Mouse (Mus musculus): ENCODE data around the gene Fhod1. TPM values are rescaled to one million over a fixed set of nuclear protein-coding genes. Genes with fewer than 3 reads are reported as not detected.

Gene Fhod1
- polyA plus RNA-seq (2012; ENCODE audit: low replicate concordance) = 35.9 and 70.7 TPM in 2 replicates

GRCm38 (mm10) chr8:105347428-105348221 is at the start of gene Fhod1:
Gene Fhod1, minus strand, starts transcription at chr8:105347953.

GRCm38 (mm10) chr8:105373032-105373431 is 25.3 kb upstream of the Fhod1 start, which contains the start of gene Plekhg4:
Gene Plekhg4, plus strand, starts transcription at chr8:105373274.

GRCm38 (mm10) chr8:105348450-105349095 is 820 bp upstream of the Fhod1 start, which contains the start of gene Slc9a5:
Gene Slc9a5, plus strand, starts transcription at chr8:105348843.

DNA sequence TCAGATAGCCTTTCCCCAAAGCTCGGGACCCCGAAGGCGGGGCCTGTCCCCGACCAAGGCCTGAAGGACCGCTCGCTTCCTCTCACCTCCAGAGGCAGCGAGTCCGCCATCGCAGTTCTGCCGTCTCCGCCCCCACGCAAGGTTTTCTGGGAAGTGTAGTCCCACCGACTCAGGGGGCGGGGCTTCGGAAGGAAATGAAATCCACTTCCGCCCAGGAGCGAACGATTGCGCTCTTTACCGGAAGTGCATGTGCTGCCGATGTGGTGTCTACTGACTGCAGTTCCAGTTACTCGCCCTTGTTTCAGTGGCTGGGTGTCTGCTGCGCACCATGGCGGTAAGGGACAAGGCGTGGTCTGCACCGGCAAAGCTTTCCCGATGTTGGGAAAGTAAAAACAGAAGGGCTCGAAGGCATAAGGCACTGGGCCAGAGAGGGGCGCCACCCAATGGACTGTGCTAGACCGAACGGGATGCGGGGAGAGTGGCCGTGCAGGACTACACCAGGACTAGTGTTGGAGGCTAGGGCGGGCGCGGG is 21.5 kb downstream of the Fhod1 start, which contains the start of the genes Lrrc29 and Tmem208:
Lrrc29 (minus strand) TSS at position 138 of the 532 bp plus-strand sequence.
Tmem208 (plus strand) TSS at position 214 of the 532 bp plus-strand sequence.

DNA sequence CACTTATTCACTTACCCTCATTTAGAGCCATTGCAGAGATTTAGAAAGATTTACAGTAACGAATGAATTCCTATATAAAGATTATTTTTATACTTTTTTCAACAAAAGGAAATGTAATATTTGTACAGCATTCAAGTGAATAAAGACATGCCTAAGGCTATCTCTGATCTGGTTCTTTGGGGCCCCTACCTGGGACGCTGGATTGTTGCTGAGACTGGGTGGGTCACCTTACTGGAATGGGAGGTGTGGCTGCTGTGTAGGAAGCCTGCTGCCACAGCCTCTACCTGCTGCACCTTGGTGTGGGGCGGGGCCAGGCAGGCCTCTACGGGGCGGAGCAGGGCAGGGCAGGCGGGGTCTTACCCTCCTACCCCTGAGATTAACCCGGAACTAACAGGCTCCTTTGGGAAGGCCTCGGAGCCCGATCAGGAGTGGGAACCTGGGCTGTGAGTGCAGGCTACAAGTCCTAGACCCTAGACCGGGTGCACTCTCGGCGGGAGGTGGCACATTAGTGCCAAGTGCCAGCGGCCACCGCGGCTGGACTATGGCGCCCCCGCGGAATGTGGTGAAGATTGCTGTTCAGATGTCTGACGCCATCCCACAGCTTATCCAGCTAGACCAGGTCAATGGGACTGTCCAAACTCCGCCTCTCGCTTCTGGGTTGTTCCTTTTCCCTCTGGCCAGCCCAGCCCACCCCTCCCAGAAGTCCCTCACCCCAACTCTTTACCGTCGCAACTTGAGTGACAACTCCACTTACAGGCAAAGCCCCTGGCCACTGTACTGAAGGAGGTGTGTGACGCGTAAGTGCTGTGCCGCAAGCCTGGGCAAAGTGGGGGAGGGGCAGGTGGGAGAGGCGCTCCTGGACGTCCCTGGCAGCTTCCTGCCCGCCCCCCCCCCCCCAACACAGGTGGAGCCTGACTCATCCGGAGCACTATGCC is 42.3 kb downstream of the Fhod1 start, which contains the start of gene Elmo3:
Elmo3 (plus strand) TSS at position 391 of the 935 bp plus-strand sequence.

DNA sequence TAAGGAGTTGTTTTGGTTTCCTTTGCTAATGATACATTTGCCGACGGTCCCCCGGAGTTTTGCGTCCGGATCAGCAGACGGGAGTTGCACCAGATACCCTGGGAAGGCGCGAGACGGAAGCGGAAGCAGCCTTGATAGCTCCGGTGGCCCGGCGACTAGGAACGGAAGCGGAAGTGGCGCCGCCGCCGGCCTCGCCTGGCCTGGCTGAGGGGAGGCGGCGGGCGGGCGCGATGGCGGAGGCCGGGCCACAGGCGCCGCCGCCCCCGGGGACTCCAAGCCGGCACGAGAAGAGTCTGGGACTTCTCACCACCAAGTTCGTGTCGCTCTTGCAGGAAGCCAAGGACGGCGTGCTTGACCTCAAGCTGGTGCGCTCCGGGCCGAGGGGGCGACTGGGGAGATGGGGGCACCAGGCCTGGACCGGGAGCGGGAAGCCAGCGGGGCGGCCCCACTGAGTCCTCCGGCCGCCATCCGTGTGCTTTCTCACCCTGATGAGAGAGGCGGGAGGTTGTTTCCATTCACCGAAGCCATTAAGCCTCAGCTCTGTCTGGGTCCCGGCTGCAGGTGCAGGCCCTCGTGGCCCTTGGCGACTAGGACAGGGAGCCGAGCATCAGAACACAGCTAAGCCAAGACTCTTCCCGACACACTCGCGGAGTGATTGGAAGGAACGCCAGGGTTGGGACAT is 50.1 kb downstream of the Fhod1 start, which contains the start of gene E2f4:
E2f4 (plus strand) TSS at position 153 of the 682 bp plus-strand sequence.

DNA sequence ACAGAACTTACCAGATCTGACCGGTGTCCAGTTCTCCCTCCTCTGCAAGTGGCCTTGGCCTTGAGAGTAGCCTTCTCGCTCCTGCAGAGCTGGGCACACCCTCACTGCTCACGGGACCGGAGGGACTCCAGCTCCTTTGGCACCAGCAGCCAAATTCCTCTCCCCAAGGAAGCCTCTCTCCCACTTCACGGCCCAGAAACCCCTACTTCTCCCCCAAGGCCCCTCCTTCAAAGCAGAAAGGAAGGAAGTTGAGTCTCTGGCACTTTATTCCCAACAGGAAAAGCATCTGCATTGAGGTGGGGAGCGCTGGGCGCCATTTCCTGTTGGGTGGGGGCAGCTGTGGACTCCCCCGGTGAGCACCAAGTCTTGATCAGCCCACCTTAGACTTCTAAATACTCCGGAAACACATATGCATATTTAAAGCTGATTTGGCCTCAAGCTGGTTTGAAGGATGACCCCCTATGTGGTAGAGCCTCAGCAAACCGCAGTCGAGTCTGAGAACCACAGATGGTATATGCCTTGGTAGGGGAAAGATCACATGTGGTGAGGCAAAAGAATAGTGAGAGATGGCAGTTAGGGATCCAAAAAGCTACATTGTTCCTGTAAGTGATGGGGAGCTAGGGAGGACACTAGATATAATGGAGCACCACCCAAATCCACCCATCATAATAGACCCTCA is 51.7 kb downstream of the Fhod1 start, which contains the start of gene Exoc3l:
Exoc3l (minus strand) TSS at position 207 of the 679 bp plus-strand sequence.

DNA sequence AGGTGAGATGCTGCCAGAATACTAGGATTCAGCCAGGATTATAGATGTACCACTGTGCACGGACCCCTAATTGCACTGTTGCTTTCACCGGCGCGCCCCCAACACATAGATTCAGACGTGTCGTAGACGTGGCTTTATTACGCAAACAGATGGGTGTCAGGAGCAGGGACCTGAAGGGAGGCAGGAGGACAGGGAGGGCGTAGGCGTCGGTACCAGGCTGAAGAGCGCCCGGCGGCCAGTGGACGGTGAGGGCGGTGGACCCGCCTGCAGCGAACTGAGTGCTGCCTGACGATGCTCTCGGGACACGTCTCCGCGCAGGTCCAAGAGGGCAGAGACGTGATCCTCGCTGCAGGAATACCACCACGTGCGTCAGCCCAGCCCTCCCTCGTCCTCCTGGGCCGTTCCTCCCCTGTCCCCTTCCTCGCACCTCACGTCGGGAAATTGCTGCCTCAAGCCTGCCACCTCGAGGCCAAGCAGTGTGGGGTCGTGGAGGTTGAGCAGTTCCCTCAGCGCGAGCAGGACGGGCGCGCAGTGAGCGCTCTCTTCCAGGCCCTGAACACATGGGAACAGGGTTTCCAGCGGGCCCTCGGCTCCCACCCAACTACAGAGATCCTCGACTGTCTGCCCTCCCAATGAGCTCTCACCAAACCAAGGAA is 57.8 kb downstream of the Fhod1 start, which contains the start of gene 4931428F04Rik:
4931428F04Rik (minus strand) TSS at position 60 of the 656 bp plus-strand sequence.

Other genes with a start within 250 kb of the Fhod1 start
- gene Ces4a, start 216.2 kb downstream of the Fhod1 start, polyA plus RNA-seq (2012; ENCODE audit: low replicate concordance) = not detected in 2 replicates
- gene Cbfb, start 177.3 kb downstream of the Fhod1 start, polyA plus RNA-seq (2012; ENCODE audit: low replicate concordance) = 40.4 and 47.1 TPM in 2 replicates
- gene D230025D16Rik, start 122.8 kb downstream of the Fhod1 start, polyA plus RNA-seq (2012; ENCODE audit: low replicate concordance) = 4.3 and 8.5 TPM in 2 replicates
- gene B3gnt9, start 92.8 kb downstream of the Fhod1 start, polyA plus RNA-seq (2012; ENCODE audit: low replicate concordance) = 6.6 and 23.7 TPM in 2 replicates
- 38.0 and 49.7 TPM in 2 replicates for gene Tradd, start 83.3 kb downstream of the Fhod1 start, polyA plus RNA-seq (2012; ENCODE audit: low replicate concordance)
- 16.2 and 22.9 TPM in 2 replicates for gene Fbxl8, start 83.3 kb downstream of the Fhod1 start, polyA plus RNA-seq (2012; ENCODE audit: low replicate concordance)
- 2.4 and 4.4 TPM in 2 replicates for gene Hsf4, start 78.2 kb downstream of the Fhod1 start, polyA plus RNA-seq (2012; ENCODE audit: low replicate concordance)
- gene Nol3, start 71.8 kb downstream of the Fhod1 start, polyA plus RNA-seq (2012; ENCODE audit: low replicate concordance) = 0.17 and 0.31 TPM in 2 replicates
- 2.1 and 2.8 TPM in 2 replicates for gene 4931428F04Rik, start 58.1 kb downstream of the Fhod1 start, polyA plus RNA-seq (2012; ENCODE audit: low replicate concordance)
- 2.2 and 4.8 TPM in 2 replicates for gene Exoc3l, start 51.9 kb downstream of the Fhod1 start, polyA plus RNA-seq (2012; ENCODE audit: low replicate concordance)
- gene E2f4, start 50.3 kb downstream of the Fhod1 start, polyA plus RNA-seq (2012; ENCODE audit: low replicate concordance) = 41.3 and 68.2 TPM in 2 replicates
- 3.4 and 3.9 TPM in 2 replicates for gene Elmo3, start 42.4 kb downstream of the Fhod1 start, polyA plus RNA-seq (2012; ENCODE audit: low replicate concordance)
- gene Lrrc29, start 21.7 kb downstream of the Fhod1 start, polyA plus RNA-seq (2012; ENCODE audit: low replicate concordance) = 0.55 and 2.4 TPM in 2 replicates
- 32.3 and 42.4 TPM in 2 replicates for gene Tmem208, start 21.6 kb downstream of the Fhod1 start, polyA plus RNA-seq (2012; ENCODE audit: low replicate concordance)
- gene Slc9a5, start 890 bp upstream of the Fhod1 start, polyA plus RNA-seq (2012; ENCODE audit: low replicate concordance) = 2.3 and 3.7 TPM in 2 replicates
- 0.11 TPM in 1 of 2 replicates, not detected in the other for gene Plekhg4, start 25.3 kb upstream of the Fhod1 start, polyA plus RNA-seq (2012; ENCODE audit: low replicate concordance)
- 0.04 TPM in 1 of 2 replicates, not detected in the other for gene Kctd19, start 65.5 kb upstream of the Fhod1 start, polyA plus RNA-seq (2012; ENCODE audit: low replicate concordance)
- gene Lrrc36, start 65.6 kb upstream of the Fhod1 start, polyA plus RNA-seq (2012; ENCODE audit: low replicate concordance) = 0.11 TPM in 1 of 2 replicates, not detected in the other
- gene Tppp3, start 123.6 kb upstream of the Fhod1 start, polyA plus RNA-seq (2012; ENCODE audit: low replicate concordance) = 11.8 and 41.7 TPM in 2 replicates
- gene Zdhhc1, start 148.9 kb upstream of the Fhod1 start, polyA plus RNA-seq (2012; ENCODE audit: low replicate concordance) = 8.8 and 14.2 TPM in 2 replicates
- 0.06 TPM in 1 of 2 replicates, not detected in the other for gene Hsd11b2, start 170.8 kb upstream of the Fhod1 start, polyA plus RNA-seq (2012; ENCODE audit: low replicate concordance)
- gene Atp6v0d1, start 218.1 kb upstream of the Fhod1 start, polyA plus RNA-seq (2012; ENCODE audit: low replicate concordance) = 16.6 and 36.8 TPM in 2 replicates